Mouse (Mus musculus) erythroblast, embryonic 14.5 days (primary cell): ENCODE data around the gene Stard5.

Experiments used
- GATA1 ChIP-seq: IDR thresholded peaks from 2 replicates; pipeline ENCODE4 v1.6.1; 2012; ENCODE audit warnings: low read length, inconsistent platforms, mixed read lengths
- TAL1 ChIP-seq: IDR thresholded peaks from 3 replicates; pipeline ENCODE4 v1.6.1; 2012; ENCODE audit warnings: low read length, inconsistent platforms, mixed read lengths

- TF ChIP-seq TAL1 (no peak), GATA1 (no peak)
These were observed 39.8 kb downstream of the Stard5 start for GRCm38 (mm10) chr7:83671573-83671972.
